Mouse (Mus musculus) adrenal gland, postnatal 4 days (tissue): ENCODE measurements at regions not wholly inside any gene's neighbourhood (a gene's known extent, or its start where the extent isn't known, plus 50 kb on each side); places are given as distances from the start of the nearest gene placed in this dataset.

ENCODE experiments used
- DNase-seq, 2 experiments: peaks; one replicate each; pipeline ENCODE4 v3.0.0; 2021 to 2022; ENCODE audit warnings: low spot score in 2 of 2, mixed read lengths in 2 of 2

GRCm38 (mm10) chr9:120764663-120765062, 164.4 kb upstream of the Ctnnb1 start:
- DNase-seq = no peak

GRCm38 (mm10) chr9:120765292-120765691, 163.7 kb upstream of the Ctnnb1 start:
- DNase-seq = no peak

GRCm38 (mm10) chr9:120766881-120767280, 162.1 kb upstream of the Ctnnb1 start:
- DNase-seq = no peak

- no peak for DNase-seq
Observed at GRCm38 (mm10) chr9:120767396-120767795, 161.6 kb upstream of the Ctnnb1 start.

- no peak for DNase-seq
Observed at GRCm38 (mm10) chr9:120769056-120769455, 160.0 kb upstream of the Ctnnb1 start.

- DNase-seq = no peak
Observed at GRCm38 (mm10) chr9:120769679-120770078, 159.3 kb upstream of the Ctnnb1 start.

GRCm38 (mm10) chr9:120770886-120771285, 158.1 kb upstream of the Ctnnb1 start:
- DNase-seq = no peak

- no peak for DNase-seq
Observed at GRCm38 (mm10) chr9:120771896-120772530, 157.0 kb upstream of the Ctnnb1 start.

- no peak for DNase-seq
Observed at GRCm38 (mm10) chr9:120774251-120774650, 154.8 kb upstream of the Ctnnb1 start.

- DNase-seq = no peak
Observed at GRCm38 (mm10) chr9:120774772-120775171, 154.2 kb upstream of the Ctnnb1 start.

GRCm38 (mm10) chr9:120775721-120776120, 153.3 kb upstream of the Ctnnb1 start:
- no peak for DNase-seq

GRCm38 (mm10) chr9:120776456-120777001, 152.5 kb upstream of the Ctnnb1 start:
- DNase-seq = no peak

GRCm38 (mm10) chr9:120777016-120777415, 152.0 kb upstream of the Ctnnb1 start:
- DNase-seq = no peak

- no peak for DNase-seq
Observed at GRCm38 (mm10) chr9:120777501-120777900, 151.5 kb upstream of the Ctnnb1 start.

- no peak for DNase-seq
Observed at GRCm38 (mm10) chr9:120778423-120778822, 150.6 kb upstream of the Ctnnb1 start.

- DNase-seq = no peak
Observed at GRCm38 (mm10) chr9:120794210-120794609, 134.8 kb upstream of the Ctnnb1 start.

GRCm38 (mm10) chr9:120796111-120796880, 132.7 kb upstream of the Ctnnb1 start:
- DNase-seq = no peak

GRCm38 (mm10) chr9:120797996-120798663, 130.9 kb upstream of the Ctnnb1 start:
- no peak for DNase-seq

- no peak for DNase-seq
Observed at GRCm38 (mm10) chr9:120798901-120799300, 130.1 kb upstream of the Ctnnb1 start.

GRCm38 (mm10) chr9:120802646-120803045, 126.4 kb upstream of the Ctnnb1 start:
- no peak for DNase-seq

GRCm38 (mm10) chr9:120804760-120805294, 124.2 kb upstream of the Ctnnb1 start:
- DNase-seq = no peak
